Mouse (Mus musculus): ENCODE measurements at regions not wholly inside any gene's neighbourhood (a gene's known extent, or its start where the extent isn't known, plus 50 kb on each side); places are given as distances from the start of the nearest gene placed in this dataset.

DNA sequence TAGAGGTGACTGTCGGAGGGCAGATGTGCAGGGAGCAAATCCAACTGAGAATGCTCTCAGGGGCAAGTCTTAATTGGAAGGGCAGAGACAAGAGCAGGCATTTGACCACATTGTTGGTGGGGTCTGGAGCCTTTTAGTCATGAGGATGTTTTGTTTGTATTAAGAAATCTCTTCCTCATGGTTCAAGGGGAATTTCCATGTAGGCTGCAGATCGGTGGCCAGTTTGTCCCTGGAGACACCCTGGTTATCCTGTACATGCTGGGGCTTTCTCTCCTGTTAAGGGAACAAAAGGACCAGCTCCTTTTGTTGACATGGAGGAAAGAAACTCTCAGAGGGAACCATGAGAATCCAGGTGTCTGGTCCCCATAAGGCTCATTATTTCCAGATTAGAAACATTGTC is 174.4 kb downstream of the Rab11fip4 start:
- no peak for DNase-seq (ENCODE audit: low spot score)

DNA sequence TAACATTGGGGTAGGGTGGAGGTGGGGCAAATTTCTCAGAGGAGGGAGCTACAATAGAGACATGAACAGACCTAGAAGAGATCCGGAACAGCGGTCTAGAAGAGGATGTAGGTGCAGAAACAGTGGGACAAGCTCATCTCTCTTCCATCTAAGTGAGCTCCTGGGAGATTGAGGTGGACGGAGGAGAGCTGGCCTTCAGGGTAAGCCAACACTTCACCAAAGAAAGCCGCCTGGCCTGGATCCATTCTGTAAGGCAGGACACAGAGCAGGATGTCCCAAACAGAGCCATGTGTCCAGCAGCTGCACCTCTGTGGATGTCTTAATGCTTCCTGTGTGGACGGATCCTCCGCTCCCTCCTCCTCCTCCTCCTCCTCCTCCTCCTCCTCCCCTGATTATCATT is 173.0 kb downstream of the Rab11fip4 start:
- DNase-seq (ENCODE audit: low spot score): no peak

DNA sequence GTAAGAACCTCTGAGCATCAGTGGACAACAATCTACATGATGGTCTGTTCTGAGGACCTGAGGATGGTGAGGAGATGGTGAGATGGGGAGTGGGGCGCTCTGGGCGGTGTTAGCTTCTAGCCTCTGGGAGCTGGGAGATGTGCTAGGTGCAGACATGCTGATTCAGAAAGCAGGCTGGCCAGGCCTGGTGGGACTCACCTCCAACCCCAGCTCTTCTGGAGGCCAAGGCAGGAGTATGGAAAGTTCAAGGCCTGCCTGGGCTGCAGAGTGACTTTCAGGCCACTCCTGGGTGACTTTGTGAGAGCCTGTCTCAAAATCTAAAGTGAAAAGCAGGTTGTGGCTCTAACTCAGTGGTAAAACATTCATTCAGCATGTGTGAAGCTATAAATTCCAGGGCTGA is 171.6 kb downstream of the Rab11fip4 start:
- DNase-seq (ENCODE audit: low spot score): no peak

DNA sequence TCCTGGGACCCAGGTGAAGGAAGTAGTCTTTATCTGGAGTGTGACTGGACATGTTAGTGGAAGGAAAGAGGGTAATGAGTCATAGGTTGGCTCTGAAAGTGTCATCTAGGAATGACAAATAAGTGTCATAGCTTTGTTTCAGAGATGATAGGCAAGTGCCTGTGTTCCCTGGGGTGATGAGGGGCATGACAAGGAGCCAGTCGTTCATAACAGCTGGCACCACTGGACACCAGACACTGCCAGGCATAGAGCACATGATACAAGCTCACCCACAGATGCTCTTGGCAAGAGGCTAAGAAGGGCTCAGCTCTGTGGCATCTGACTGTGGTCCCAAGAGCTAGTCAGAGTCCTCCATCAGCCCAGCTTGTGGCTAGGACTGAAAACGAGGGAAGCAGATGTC is 171.0 kb downstream of the Rab11fip4 start:
- no peak for DNase-seq (ENCODE audit: low spot score)

DNA sequence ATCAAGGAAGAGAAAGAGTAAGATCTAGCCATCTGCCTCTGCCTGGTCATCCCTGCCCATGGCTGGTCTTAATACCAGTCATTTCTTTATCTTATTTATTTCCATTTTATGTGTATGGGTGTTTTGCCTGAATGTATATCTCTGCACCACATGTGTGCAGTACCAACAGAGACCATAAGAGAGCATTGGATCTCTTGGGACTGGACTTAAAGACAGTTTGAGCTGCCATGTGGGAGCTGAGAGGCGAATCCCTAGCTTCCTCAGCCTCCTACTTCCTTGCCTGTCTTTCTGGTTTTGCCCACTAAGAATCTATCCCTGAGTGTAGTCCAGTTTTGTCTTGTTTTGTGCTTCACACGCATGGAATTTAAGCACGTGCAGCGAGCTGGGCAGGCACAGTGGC is 169.5 kb downstream of the Rab11fip4 start:
- DNase-seq (ENCODE audit: low spot score): no peak

DNA sequence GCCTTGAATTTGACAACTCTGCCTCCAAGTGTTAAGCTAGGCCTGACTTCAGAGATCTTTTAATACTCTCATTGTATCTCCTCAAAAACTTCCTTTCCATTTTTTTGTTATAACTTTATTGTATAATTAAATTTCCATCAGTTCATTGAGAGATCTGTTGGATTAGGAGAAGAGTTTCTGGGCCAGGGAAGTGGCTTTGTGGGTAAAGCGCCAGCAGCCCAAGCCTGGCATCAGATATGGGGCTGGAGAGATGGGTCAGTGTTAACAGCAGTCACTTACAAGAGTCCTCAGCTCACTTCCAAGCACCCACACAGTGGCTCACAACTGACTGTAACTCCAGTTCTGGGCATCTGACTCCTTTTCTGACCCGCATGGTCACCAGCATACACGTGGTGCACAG is 167.3 kb downstream of the Rab11fip4 start:
- no peak for DNase-seq (ENCODE audit: low spot score)

DNA sequence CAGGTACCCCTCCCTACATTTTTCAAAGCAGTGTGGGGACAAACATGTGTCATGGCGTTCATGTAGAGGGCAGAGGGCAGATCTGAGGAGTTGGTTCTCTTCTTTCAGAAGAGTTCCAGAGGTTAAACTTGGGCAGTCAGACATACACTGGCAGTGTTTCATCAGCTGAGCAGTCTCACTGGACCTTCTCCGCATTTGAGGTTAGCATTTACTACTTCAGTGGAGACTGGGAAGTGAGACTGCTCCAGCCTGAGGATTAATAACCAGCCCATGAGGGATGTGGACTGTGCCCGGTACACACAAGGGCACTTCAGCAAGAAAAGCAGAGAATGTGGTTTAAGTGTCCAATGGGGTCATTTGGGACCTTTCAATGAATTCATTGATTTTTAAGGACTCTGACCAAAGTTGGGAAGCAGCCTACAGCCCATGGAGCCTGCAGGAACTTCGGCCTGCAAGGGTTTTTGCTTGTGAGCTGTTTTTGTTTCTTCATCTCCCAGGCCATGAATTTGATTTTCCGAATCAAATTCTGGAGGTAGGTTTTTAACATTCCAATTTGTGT is 166.6 kb downstream of the Rab11fip4 start:
- DNase-seq (ENCODE audit: low spot score): no peak

DNA sequence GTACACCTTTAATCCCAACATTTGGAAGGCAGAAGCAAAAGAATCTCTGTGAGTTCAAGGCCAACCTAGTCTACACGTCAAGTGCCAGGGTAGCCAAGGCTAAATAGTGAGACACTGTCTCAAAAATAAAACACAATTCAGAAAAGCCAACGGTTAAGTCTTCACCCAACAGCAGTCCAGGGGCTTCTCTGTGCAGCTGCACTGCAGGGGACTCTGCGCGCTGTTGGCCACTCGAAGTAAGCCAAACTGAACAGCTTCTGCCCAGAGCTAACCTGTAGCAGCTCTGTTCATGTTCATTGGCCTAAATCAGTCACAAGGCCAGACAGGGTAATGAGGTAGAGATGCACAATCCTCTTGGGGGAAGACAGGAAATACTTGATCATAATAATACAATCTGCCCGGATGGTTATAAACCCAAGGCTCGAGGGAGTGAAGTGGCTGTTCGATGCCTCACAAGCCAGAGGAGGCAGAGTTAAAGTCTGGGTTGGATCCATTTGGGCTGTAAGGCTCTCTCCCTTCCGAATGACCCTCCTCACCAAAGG is 165.4 kb downstream of the Rab11fip4 start:
- no peak for DNase-seq (ENCODE audit: low spot score)

DNA sequence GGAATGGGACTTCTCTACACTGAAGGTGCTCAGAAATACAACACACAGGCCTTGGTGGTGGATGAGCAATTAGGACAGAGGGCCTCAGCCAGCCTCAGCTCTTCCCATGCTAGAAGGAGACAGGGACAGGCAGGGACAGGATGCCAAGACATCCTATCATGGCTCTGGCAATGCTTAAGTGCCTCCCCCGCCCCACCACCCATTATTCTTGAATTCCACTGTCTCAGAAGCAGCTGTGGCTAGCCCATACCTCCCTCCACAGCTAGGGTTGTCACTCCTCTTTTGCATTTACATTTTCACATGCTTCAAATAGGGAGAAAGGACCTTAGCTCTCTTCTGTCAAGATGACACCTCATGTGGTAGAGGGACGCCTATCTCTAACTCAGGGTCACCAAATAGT is 162.5 kb downstream of the Rab11fip4 start:
- no peak for DNase-seq (ENCODE audit: low spot score)

DNA sequence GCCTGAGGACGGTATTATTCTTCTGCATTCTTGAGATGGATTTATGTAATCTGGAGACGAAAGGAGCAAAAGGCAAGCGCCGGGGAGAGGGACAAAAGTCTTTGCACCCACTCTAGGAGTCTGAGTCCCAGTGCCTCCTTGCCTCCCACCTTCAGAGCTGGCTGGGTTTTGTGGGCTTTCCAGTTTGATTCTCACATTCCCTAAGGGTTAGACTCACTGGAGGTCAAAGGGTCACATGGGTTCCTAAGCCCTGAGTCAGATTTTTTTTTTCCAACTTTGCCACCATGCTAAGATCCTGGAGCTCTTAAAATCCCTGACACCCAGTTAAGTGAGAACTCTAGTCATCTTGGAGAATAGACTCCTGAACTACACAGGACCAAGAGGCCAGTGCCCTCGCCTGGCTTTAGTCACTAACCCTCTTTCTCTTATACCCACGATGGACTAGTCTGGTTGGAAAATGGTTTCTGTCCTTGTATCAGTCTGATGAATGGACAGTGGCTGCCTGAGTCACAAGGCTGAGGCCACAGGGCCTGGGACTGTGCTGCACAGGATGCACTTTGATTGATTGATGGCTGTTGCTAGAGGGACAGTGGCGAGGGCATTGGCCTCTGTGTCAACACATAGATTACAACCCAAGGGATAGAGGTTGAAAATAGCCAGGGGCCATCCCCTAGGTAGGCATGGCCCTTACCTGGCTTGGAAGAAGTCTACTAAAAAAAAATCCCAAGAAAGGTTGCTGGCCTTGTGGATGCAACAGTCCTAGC is 161.9 kb downstream of the Rab11fip4 start:
- no peak for DNase-seq (ENCODE audit: low spot score)

DNA sequence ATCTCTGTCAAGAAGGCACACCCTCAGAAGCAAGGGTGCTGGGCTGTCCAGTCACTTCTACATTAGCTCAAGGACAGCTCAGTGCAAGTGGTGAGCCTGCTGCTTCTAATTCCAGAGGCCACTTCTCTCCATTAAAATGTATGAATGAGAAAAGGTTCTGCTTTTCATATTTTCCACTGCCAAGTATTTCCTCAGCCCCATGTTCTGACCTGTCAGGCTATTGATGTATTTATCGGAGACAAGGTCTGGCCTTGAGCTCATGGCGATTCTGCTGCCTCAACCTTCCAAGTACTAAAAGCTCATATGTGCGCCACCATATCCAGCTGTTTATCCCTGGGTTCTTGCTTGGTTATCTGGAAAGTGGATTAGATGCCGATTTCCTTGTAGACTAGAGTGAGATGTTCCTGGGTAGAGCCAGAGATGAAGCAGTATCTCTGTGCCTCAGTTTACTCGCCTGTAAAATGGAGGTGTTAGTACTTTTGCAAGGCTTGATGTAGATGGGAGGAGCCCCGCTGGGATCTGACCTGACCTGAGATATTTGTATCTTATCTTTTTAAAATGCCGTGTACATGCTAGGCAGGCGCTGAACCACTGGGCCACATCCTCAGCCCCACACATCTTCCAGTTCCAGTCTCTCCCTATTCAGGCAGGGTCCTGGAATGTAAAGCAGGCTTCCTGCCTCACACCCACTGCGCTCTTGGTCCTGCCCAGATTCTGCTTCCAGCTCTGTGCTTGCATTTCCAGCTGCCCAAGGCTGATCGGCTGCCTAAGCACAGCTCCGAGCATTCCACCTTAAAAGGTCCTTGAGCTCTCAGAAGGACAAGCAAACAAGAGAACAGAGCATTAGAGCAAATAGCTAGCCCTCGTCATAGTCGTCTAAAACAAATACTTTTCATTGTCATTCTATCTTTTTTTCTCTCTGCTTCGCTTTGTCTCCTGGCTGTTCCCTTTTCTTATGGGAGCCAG is 161.0 kb downstream of the Rab11fip4 start:
- no peak for DNase-seq (ENCODE audit: low spot score)

DNA sequence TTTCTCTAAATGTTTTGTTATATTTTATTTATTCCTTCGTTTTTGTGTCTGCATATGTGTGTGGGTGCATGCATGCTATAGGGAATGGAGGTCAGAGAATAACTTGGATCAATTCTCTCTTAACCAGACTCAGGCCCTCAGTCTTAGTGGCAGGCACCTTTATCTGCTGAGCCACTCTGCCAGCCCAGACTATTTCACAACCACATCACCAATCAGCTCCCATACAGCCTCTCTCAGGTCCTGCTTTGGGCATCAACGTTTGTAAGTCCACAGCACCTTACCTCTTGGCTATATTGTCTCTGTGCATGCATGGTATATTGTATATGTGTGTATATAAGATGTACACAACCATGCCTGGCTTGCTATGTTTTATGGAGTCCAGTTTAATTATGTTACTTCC is 159.9 kb downstream of the Rab11fip4 start:
- DNase-seq (ENCODE audit: low spot score): no peak

DNA sequence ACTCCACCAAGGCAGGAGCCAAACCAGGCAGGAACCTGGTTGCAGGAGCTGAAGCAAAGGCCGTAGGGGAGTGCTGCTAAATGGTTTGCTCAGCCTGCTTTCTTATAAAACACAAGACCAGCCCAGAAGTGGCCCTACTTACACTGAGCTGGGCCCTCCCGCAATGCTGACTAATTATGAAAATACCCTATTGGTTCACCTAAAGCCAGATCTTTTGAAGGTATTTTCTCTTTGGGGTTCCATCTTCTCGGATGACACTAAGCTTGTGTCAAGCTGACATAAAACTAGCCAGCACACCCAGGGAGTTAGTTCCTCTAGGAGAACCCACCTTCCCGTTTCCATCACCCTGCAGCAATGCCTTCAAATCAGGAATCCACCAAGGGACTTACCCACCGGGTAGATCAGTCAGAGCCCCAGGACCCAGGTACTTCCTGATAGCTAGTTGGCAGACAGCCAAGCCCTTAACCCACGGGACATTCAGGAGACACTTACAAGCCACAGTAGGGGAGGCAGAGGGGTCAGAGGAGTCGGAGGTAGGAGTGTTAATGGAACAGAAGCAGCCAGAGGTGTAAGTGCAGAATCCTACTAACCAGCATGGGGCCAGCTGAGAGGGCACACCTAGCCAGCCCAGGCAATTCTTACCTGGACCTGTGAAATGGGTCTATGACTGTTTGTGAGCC is 158.9 kb downstream of the Rab11fip4 start:
- DNase-seq (ENCODE audit: low spot score): no peak

DNA sequence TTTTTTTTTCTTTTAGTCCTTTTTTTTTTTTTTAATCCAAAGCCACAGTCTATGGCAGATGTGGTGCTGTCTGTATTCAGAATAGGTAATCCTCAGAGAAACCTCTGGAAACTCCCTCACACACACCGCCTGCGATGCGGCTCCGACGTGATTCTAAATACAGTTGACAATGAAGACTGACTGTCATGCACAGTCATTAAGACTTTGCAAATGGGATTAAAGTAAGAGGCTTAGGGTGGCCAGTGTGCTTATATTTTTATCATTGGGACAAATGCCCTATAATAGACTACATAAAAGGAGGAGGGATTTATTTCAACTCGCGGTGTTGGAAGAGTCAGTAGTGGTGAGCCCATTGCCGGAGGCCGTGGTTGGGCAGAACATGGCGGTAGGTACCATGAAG is 158.1 kb downstream of the Rab11fip4 start:
- no peak for DNase-seq (ENCODE audit: low spot score)

DNA sequence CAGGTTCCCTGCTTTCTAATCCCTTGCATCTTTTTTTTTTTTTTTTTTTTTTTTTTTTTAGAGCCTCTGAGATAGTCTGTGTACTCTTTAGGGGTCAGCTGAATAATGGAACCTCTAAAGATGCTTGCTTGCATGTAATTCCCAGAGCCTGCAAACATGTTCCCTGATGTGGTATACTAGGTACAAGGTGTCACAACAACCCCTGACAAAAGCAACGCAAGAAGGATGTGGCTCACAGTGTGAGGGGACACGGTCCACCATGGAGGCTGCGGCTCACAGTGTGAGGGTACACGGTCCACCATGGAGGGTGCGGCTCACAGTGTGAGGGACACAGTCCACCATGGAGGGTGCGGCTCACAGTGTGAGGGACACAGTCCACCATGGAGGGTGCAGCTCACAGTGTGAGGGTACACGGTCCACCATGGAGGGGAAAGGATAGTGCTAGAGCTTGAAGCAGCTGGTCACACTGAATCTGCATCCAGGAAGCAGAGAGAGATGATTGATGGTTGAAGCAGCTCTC is 157.7 kb downstream of the Rab11fip4 start:
- no peak for DNase-seq (ENCODE audit: low spot score)

DNA sequence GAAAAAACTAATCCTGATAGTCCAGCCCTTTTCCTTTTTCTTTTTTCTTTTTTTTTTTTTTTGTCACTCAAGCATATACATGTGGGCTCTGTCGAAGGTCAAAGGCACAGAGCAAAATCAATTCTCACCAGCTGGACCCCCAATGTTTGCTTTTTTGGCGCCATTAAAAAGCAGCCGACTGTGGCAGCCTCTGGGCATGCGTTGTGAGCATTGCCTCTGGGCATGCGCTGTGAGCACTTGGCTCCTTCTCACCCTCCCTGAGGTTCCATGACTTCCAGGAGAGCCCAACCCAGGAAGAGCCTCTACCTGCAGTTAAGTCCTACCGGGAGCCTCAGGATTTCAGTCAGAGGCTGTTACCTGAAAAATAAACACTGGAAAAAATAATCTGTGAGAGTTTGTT is 156.8 kb downstream of the Rab11fip4 start:
- DNase-seq (ENCODE audit: low spot score): no peak

Data from heart, adult 8-10 months (tissue).